Mouse (Mus musculus): ENCODE measurements around the gene Slc30a1. TPM values are rescaled to one million over a fixed set of nuclear protein-coding genes. Genes with fewer than 3 reads are reported as not detected.

The Slc30a1 gene
- total RNA-seq, 2 experiments from 2014 or later = 19.7 to 27.2 TPM

DNA sequence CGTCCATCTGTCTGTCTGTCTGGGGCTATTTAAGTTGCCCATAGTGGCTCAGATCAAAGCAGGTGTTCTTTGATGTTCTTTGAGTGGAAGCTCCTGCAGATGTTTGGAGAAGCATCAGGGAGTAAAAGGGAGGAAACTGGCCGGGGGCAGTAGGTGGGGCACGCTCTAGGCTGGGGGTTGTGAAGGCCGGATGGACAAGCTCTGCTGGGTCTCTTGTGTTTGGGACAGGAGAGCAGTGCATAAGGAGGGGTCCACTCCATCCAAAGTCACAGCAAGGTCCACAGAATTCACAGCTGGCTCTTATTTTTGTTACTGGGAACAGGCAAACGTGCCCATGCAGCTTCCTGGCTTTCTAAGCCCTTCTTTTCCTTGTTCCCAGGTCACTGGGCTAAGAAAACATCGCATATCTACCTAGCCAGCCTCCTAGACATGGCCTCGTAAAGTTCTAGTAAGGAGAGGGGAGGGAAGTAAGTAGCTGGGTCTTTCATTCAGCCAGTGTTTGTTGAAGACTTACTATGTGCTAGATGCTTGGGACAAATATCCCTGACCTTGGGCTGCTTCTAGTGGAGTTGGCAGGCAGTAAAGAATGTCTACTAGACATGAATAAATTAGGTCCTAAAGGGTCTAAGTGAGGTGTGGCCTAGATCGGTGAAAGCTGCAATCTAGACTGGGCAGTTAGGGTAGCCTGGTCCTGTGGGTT is 25.9 kb downstream of the Slc30a1 start:
- DNase-seq = no peak
- intact Hi-C loops (cut with DNase I) = no loop called here

GRCm38 (mm10) chr1:191932986-191933632 is 26.5 kb downstream of the Slc30a1 start:
- intact Hi-C loops (cut with DNase I) = no loop called here
- no peak for DNase-seq

- intact Hi-C loops (cut with DNase I) = no loop called here
- no peak for DNase-seq
Measured at GRCm38 (mm10) chr1:191943638-191944037, 37.1 kb downstream of the Slc30a1 start.

DNA sequence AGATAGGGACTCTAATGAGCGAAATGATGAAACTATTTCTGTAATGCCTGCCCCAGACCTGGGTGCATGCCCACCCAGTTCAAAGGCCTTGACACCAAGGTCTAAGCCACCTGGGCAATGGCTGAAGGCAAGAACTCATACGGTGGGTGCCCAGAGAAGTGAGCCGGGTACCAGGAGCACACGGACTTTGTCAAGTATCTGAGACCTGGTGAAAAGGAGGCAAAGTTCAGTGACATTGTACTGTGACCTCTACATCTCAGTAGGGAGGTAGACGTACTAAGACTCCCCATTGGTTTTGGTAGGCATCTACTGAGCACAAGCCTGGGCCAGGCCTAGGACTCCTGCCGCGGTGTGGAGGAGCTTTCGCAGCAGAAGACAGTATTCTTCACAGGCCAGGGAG is 38.8 kb downstream of the Slc30a1 start:
- DNase-seq = no peak
- intact Hi-C loops (cut with DNase I) = loop anchor here (1.0 kb wide), 1 partner anchor 17 kb away; no protein-coding TSS in a partner anchor

GRCm38 (mm10) chr1:191945756-191946155 is 39.2 kb downstream of the Slc30a1 start:
- DNase-seq = no peak
- intact Hi-C loops (cut with DNase I) = loop anchor here (1.0 kb wide), 1 partner anchor 17 kb away; no protein-coding TSS in a partner anchor

- intact Hi-C loops (cut with DNase I) = no loop called here
- DNase-seq = peak in 1 of 2 experiments; percentile 43
Measured at GRCm38 (mm10) chr1:191946261-191946660, 39.7 kb downstream of the Slc30a1 start.

GRCm38 (mm10) chr1:191946835-191947234 is 40.3 kb downstream of the Slc30a1 start:
- intact Hi-C loops (cut with DNase I) = no loop called here
- DNase-seq = no peak

GRCm38 (mm10) chr1:191947796-191948195 is 41.2 kb downstream of the Slc30a1 start:
- intact Hi-C loops (cut with DNase I) = no loop called here
- no peak for DNase-seq

- intact Hi-C loops (cut with DNase I) = no loop called here
- DNase-seq = no peak
Measured at GRCm38 (mm10) chr1:191948600-191948999, 42.0 kb downstream of the Slc30a1 start.

DNA sequence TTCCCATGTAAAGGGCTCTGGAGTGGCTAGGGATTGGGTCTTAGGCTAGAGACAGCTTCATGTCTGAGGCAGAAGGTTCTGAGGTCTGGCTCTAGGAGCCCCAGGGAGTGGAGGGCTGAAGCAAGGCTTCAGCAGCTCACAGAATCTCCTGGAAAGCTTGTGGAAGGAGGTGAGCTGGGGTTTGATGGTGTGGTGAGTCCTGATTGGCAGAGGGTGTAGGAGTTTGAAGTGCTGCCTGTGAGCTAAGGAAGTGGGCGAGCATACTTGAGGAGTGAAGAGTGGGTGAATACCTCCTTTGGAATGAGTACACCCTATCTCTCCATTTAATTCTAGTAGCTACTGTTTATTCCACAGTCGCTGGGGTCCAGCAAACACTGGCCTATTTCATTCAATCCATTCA is 44.0 kb downstream of the Slc30a1 start:
- DNase-seq = no peak
- intact Hi-C loops (cut with DNase I) = no loop called here

GRCm38 (mm10) chr1:191952733-191953335 is 46.3 kb downstream of the Slc30a1 start:
- no peak for DNase-seq
- intact Hi-C loops (cut with DNase I) = no loop called here

DNA sequence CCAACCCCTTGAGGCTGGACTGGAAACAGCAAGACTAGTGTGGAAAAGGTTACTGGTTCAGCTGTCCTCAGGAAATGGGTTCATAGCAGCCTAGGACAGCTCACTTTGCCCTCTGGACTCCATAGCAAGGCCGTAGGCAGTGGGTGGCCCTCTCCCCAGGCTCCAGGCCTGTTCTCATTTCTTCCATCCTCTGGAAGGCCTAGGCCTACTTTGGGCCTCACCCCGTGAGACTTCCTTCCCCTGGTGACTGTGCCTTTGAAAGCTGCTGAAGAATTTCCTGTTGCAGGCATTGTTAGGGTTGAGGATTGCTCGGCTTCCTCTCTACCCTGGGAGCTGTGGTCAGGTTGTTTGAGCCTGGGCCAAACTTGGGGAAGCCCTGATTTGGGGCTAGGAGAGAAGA is 48.5 kb downstream of the Slc30a1 start:
- DNase-seq = peak; percentile 50 to 58
- intact Hi-C loops (cut with DNase I) = no loop called here

GRCm38 (mm10) chr1:191956261-191956660 is 49.7 kb downstream of the Slc30a1 start:
- intact Hi-C loops (cut with DNase I) = loop anchor here (2.0 kb wide), 1 partner anchor 49 kb away; the partner anchor contains the start of gene Slc30a1
- DNase-seq = peak; percentile 40 to 59

DNA sequence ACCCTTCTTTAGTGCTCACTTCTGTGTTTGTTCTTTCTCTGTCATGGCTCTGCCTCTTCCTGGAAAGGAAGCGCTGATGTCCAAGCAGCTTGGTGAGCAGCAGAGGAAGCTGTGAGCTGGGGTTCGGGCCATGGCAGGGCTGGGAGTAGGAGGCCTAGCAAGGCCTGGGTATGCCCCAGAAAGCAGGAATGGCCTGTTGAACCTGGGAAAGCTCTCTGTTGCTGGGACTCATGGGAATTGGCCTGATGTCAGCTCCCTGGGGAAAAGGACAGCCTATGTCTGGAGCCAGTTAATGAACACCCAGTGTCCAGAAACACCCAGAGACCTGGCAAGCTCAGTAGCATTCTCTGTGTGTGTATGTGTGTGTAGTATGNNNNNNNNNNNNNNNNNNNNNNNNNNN is 50.3 kb downstream of the Slc30a1 start:
- DNase-seq = peak; percentile 41 to 48
- intact Hi-C loops (cut with DNase I) = loop anchor here (2.0 kb wide), 1 partner anchor 50 kb away; the partner anchor contains the start of gene Slc30a1

DNA sequence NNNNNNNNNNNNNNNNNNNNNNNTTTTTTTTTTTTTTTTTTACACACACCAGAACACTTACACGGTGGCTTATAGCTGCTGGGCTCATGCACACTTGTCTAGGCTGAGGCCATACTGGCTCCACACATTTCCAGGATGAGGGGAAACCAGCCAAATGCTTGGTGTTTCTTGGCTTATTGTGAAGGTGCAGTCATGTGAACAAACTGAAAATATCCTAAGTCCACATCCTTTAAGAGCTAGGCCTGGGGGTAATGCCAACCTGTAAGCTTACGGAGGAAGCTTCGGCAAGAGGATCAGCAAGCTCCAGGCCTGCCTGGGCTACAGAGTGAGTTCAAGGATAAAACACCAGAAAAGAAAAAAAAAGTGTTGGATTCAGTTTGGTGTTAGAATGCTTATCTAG is 50.8 kb downstream of the Slc30a1 start:
- intact Hi-C loops (cut with DNase I) = loop anchor here (2.0 kb wide), 1 partner anchor 51 kb away; the partner anchor contains the start of gene Slc30a1
- DNase-seq = peak in 1 of 2 experiments; percentile 34

- intact Hi-C loops (cut with DNase I) = no loop called here
- no peak for DNase-seq
Measured at GRCm38 (mm10) chr1:191960946-191961345, 54.4 kb downstream of the Slc30a1 start.

Other genes starting within 250 kb of the Slc30a1 start
- 10 to 100 TPM; 92.8 to 96.5 TPM for gene Lpgat1, start 188.9 kb upstream of the Slc30a1 start, total RNA-seq (2021)
- under 1 TPM; 0.53 to 0.70 TPM for gene Nek2, start 85.3 kb upstream of the Slc30a1 start, total RNA-seq (2021)
- under 1 TPM; 0.16 to 0.53 TPM for gene Rd3, start 70.6 kb downstream of the Slc30a1 start, total RNA-seq (2021)
- 1 to 10 TPM; 5.2 to 6.8 TPM for gene Traf5, start 185.8 kb downstream of the Slc30a1 start, total RNA-seq (2021)
- 10 to 100 TPM; 36.8 to 42.6 TPM for gene Rcor3, start 231.3 kb downstream of the Slc30a1 start, total RNA-seq (2021)